Mouse (Mus musculus) kidney, postnatal 0 days (tissue): ENCODE measurements around the gene Gcg. TPM values are rescaled to one million over a fixed set of nuclear protein-coding genes. Genes with fewer than 3 reads are reported as not detected.
A peak's percentile ranks its signal among the peaks of the same experiment; 100 is the strongest.

Experiments used
- ATAC-seq: fragments of 200-750 bp; cut with Nextera tagmentation; replicated peaks from 2 replicates; pipeline ENCODE4 v1.8.0; 2017; ENCODE audit warnings: low read depth, moderate number of reproducible peaks, moderate TSS enrichment, moderate library complexity; ENCODE audit not compliant: low FRiP score
- DNase-seq: peaks from one replicate; pipeline ENCODE4 v3.0.0-alpha.2; 2016; ENCODE audit warnings: low spot score
- H3K27ac ChIP-seq: fragments of 300-500 bp; sonication (generic); 2 replicates; pipeline ENCODE4 v1.5.1; 2014; ENCODE audit warnings: mild to moderate bottlenecking
- H3K27me3 ChIP-seq: fragments of 300-500 bp; sonication (generic); 2 replicates; pipeline ENCODE4 v1.6.1; 2014; ENCODE audit warnings: low read length, mixed read lengths; ENCODE audit not compliant: insufficient read depth
- H3K36me3 ChIP-seq: fragments of 300-500 bp; sonication (generic); 2 replicates; pipeline ENCODE4 v1.6.1; 2014; ENCODE audit warnings: low read length, mixed read lengths; ENCODE audit not compliant: insufficient read depth
- H3K4me1 ChIP-seq: fragments of 300-500 bp; sonication (generic); replicated peaks from 2 replicates; pipeline ENCODE4 v1.6.1; 2014; ENCODE audit warnings: antibody characterized with exemption, low read length, mixed read lengths; ENCODE audit not compliant: insufficient read depth
- H3K4me2 ChIP-seq: fragments of 300-500 bp; sonication (generic); 2 replicates; pipeline ENCODE4 v1.6.1; 2014; ENCODE audit warnings: mild to moderate bottlenecking, low read length, moderate library complexity, mixed read lengths
- H3K4me3 ChIP-seq: fragments of 300-500 bp; sonication (generic); replicated peaks from 2 replicates; pipeline ENCODE4 v1.5.1; 2014; ENCODE audit warnings: low read depth, low read length
- H3K9ac ChIP-seq: fragments of 300-500 bp; sonication (generic); 2 replicates; pipeline ENCODE4 v1.6.1; 2014; ENCODE audit warnings: low read depth, low read length
- H3K9me3 ChIP-seq: fragments of 300-500 bp; sonication (generic); replicated peaks from 2 replicates; pipeline ENCODE4 v1.6.1; 2016; ENCODE audit warnings: low read length, inconsistent platforms, mixed read lengths
- CTCF ChIP-seq: IDR thresholded peaks from 2 replicates; pipeline ENCODE4 v1.5.1; 2016; ENCODE audit warnings: antibody characterized with exemption, low read depth, mild to moderate bottlenecking, moderate library complexity
- WGBS: fragments of 180-500 bp; shearing (Covaris S2); extraction: QIAGEN DNeasy Blood & Tissue Kit; methylation state at CpG from one replicate; pipeline ENCODE4 v1.1.7; 2014; 5-methylcytosine and 5-hydroxymethylcytosine counted together
- polyA plus RNA-seq: library from polyadenylated mRNA; unstranded; fragments of >200 nt; fragmentation: Nextera tagmentation; extraction: Ambion mirVana; gene quantifications from 2 replicates; pipeline ENCODE4 v1.2.1, GENCODE M21; 2015

Gene Gcg
- polyA plus RNA-seq, 1 experiment from 2014 or later, result not detected

- no peak for TF ChIP-seq CTCF
- Histone ChIP-seq H3K36me3 (no peaks in the 10 kb centered on the region), H3K4me2 (no peak overlapping the region), H3K4me3 (no peak overlapping the region), H3K9me3 (no peaks in the 10 kb centered on the region), H3K9ac (no peak overlapping the region), H3K27me3 (no peaks in the 10 kb centered on the region), H3K4me1 (no peaks in the 10 kb centered on the region), H3K27ac (no peak overlapping the region)
- DNase-seq (peak; percentile 35), ATAC-seq (no peak)
- WGBS, result 50% methylated on average over 6 of the region's 6 CpGs
These were observed 29.4 kb downstream of the Gcg start for GRCm38 (mm10) chr2:62454033-62454432.

- H3K9me3 ChIP-seq, result no peaks in the 10 kb centered on the region
- H3K27me3 ChIP-seq, result no peaks in the 10 kb centered on the region
- H3K9ac ChIP-seq, result no peak overlapping the region
- no peak for TF ChIP-seq CTCF
- H3K36me3 ChIP-seq, result no peaks in the 10 kb centered on the region
- no peak overlapping the region for H3K27ac ChIP-seq
- no peaks in the 10 kb centered on the region for H3K4me1 ChIP-seq
- WGBS, result 81% methylated on average over 6 of the region's 6 CpGs
- ATAC-seq, result no peak
- no peak for DNase-seq
- H3K4me2 ChIP-seq, result no peak overlapping the region
- no peak overlapping the region for H3K4me3 ChIP-seq
These were observed 33.1 kb downstream of the Gcg start for GRCm38 (mm10) chr2:62450364-62450763.

GRCm38 (mm10) chr2:62449692-62450346 lies 33.6 kb downstream of the Gcg start:
- H3K9me3 ChIP-seq, result no peaks in the 10 kb centered on the region
- no peaks in the 10 kb centered on the region for H3K36me3 ChIP-seq
- ATAC-seq, result no peak
- no peak for DNase-seq
- TF ChIP-seq CTCF, result no peak
- no peak overlapping the region for H3K27ac ChIP-seq
- H3K4me1 ChIP-seq, result no peaks in the 10 kb centered on the region
- 78% methylated on average over 5 of the region's 5 CpGs for WGBS
- H3K4me3 ChIP-seq, result no peak overlapping the region
- no peaks in the 10 kb centered on the region for H3K27me3 ChIP-seq
- H3K4me2 ChIP-seq, result no peak overlapping the region
- no peak overlapping the region for H3K9ac ChIP-seq

DNA sequence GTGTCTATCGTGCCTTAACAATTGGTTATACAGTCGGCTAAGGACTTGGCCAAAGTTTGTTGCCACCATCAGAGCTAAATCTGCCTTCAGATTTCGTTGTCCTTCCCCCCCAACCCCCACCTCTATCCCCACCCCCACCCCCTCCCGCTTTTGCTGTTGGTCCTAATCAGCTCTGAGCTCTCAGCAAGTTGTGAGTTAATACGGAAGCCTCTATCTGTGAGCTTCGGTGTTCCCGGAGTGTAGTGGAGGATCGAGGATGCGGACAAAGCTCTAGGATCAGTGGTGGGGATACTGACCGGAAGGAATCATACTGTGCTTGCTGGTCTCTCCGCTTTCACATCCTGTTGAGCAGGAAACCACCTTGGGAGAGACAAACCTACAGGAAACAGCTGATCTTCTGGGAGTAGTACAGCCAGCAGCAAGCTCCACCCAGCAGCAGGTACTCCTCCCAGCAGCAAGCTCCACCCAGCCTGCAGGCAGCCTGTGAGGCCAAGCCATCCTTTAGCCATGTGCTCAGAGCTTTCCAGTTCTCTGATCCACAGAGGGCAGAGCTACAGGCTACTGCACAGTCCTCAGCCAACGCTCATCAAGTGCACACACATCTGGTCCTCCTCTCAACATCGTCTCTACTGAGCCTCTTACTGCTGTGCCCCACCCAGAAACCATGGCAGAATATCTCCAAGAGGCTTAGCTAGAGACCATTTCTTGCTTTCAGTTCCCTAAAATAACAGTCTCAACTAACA lies 42.5 kb downstream of the Gcg start:
- H3K27ac ChIP-seq, result no peak overlapping the region
- no peak for TF ChIP-seq CTCF
- H3K9me3 ChIP-seq, result no peaks in the 10 kb centered on the region
- H3K36me3 ChIP-seq, result no peaks in the 10 kb centered on the region
- H3K4me3 ChIP-seq, result no peak overlapping the region
- no peak overlapping the region for H3K9ac ChIP-seq
- 70% methylated on average over 13 of the region's 13 CpGs for WGBS
- ATAC-seq (peak; percentile 78), DNase-seq (peak; percentile 44)
- H3K27me3 ChIP-seq, result no peaks in the 10 kb centered on the region
- H3K4me2 ChIP-seq, result no peak overlapping the region
- no peaks in the 10 kb centered on the region for H3K4me1 ChIP-seq

DNA sequence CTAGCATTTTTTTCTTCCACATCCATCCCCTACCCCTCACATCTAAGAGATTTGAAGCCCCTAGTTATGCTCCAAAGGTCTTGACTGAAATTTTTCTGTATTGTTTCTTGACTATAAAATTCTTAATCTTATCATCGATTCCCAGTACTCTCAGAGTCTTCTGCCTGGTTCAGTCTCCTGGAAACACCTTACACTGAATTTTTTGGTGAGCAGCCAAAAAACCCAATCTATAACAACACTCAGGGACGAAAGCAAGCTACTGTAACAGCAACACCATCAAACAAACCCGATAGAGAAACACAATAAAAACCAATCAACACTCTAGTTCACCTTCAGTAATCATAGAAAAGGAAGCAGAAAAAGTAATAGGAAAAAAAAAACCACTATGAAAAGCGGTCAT lies 43.4 kb downstream of the Gcg start:
- DNase-seq (no peak), ATAC-seq (no peak)
- Histone ChIP-seq H3K4me1 (no peaks in the 10 kb centered on the region), H3K9ac (no peak overlapping the region), H3K9me3 (no peaks in the 10 kb centered on the region), H3K27ac (no peak overlapping the region), H3K36me3 (no peaks in the 10 kb centered on the region), H3K4me2 (no peak overlapping the region), H3K27me3 (no peaks in the 10 kb centered on the region), H3K4me3 (no peak overlapping the region)
- 70% methylated on average over 4 of the region's 4 CpGs for WGBS
- no peak for TF ChIP-seq CTCF

DNA sequence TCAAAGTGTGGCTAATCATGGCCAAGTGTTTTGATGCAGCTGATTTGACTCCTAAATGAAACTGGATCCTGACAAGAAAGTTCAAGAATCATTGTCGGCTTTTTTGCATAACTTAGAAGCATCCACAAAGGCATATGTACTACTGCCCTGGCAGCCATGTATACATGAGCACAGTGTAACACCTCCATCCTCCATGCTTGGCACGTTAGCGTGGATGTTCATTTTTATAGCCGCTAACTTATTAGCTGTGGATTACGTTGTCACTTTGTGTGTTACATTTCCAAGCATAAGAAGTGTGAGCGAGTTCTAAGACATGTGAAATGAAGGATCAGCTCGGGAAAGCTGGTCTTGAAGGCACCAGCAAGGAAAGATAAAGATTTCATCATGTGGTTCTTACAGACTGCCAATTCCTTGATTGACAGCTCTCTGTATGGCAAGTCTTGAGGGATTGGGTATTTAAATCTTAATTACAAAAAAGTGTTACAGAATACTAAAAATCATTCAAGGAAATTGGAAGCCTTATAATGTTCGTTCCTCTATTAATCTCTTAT lies 52.1 kb downstream of the Gcg start:
- no peak for TF ChIP-seq CTCF
- Histone ChIP-seq H3K27me3 (no peaks in the 10 kb centered on the region), H3K4me3 (no peak overlapping the region), H3K36me3 (no peaks in the 10 kb centered on the region), H3K9me3 (no peaks in the 10 kb centered on the region), H3K9ac (no peak overlapping the region), H3K27ac (no peak overlapping the region), H3K4me1 (no peaks in the 10 kb centered on the region), H3K4me2 (no peak overlapping the region)
- WGBS, result 86% methylated on average over 8 of the region's 8 CpGs
- DNase-seq (no peak), ATAC-seq (no peak)
